Mouse (Mus musculus) heart, embryonic 14.5 days (tissue): Measurements from ENCODE around the gene Smgc. TPM values are rescaled to one million over a fixed set of nuclear protein-coding genes. Genes with fewer than 3 reads are reported as not detected.

Experiments
- polyA plus RNA-seq: library from polyadenylated mRNA; unstranded; fragments of >200 nt; fragmentation: Nextera tagmentation; extraction: Ambion mirVana; gene quantifications from 2 replicates; pipeline ENCODE4 v1.2.1, GENCODE M21; 2014

Gene Smgc
- polyA plus RNA-seq, 1 experiment from 2014 or later = not detected

Other genes with a start within 250 kb of the Smgc start
- 6.6 and 8.3 TPM in 2 replicates for gene Lrrk2, start 165.1 kb upstream of the Smgc start, polyA plus RNA-seq
- gene Cntn1, start 212.9 kb downstream of the Smgc start, polyA plus RNA-seq = 0.39 TPM in 2 replicates